Mouse (Mus musculus) G1E (cell line): Measurements from ENCODE around the gene Plpp7. TPM values are rescaled to one million over a fixed set of nuclear protein-coding genes. Genes with fewer than 3 reads are reported as not detected.

Experiments used
- ATAC-seq: 2 replicates; pipeline ENCODE4 v1.8.0; 2016; ENCODE audit warnings: mild to moderate bottlenecking; ENCODE audit not compliant: insufficient number of reproducible peaks, poor library complexity, low FRiP score, severe bottlenecking; ENCODE audit errors: extremely low read depth
- DNase-seq: peaks from one replicate; pipeline ENCODE4 v3.0.0; 2012; ENCODE audit warnings: low spot score
- H3K27me3 ChIP-seq: 2 replicates; pipeline ENCODE4 v1.6.1; 2012; ENCODE audit warnings: mild to moderate bottlenecking, low read length, inconsistent platforms; ENCODE audit not compliant: insufficient read depth
- H3K36me3 ChIP-seq: replicated peaks from 2 replicates; pipeline ENCODE3; 2012; ENCODE audit warnings: mild to moderate bottlenecking, inconsistent platforms
- H3K4me1 ChIP-seq: 2 replicates; pipeline ENCODE4 v1.6.1; 2012; ENCODE audit warnings: low read depth, low read length, inconsistent platforms, mixed read lengths; ENCODE audit not compliant: insufficient read depth
- H3K4me3 ChIP-seq: 2 replicates; pipeline ENCODE4 v1.5.1; 2012; ENCODE audit warnings: low read depth, mild to moderate bottlenecking, inconsistent platforms, low read length, moderate library complexity, mixed read lengths
- H3K9me3 ChIP-seq: replicated peaks from 2 replicates; pipeline ENCODE4 v1.6.1; 2012; ENCODE audit warnings: inconsistent platforms
- CTCF ChIP-seq: IDR thresholded peaks from 2 replicates; pipeline ENCODE4 v1.5.1; 2012; ENCODE audit warnings: low read depth, low read length, inconsistent platforms, mixed read lengths
- GATA1 ChIP-seq: IDR thresholded peaks from 2 replicates; pipeline ENCODE4 v1.6.1; 2012; ENCODE audit warnings: borderline replicate concordance, low read length, inconsistent platforms, mixed read lengths
- GATA2 ChIP-seq: IDR thresholded peaks from 2 replicates; pipeline ENCODE4 v1.6.1; 2012; ENCODE audit warnings: low read depth, low read length, inconsistent platforms, borderline replicate concordance
- POLR2AphosphoS5 ChIP-seq: IDR thresholded peaks from 2 replicates; pipeline ENCODE4 v1.6.1; 2012; ENCODE audit warnings: low read depth, low read length, inconsistent platforms; ENCODE audit not compliant: insufficient replicate concordance
- TAL1 ChIP-seq: conservative IDR thresholded peaks from 2 replicates; pipeline ENCODE4 v1.6.1; 2012; ENCODE audit warnings: low read depth, low read length, inconsistent platforms, mixed read lengths
- polyA plus RNA-seq: library from polyadenylated mRNA; stranded (reverse); fragments of >175 nt; gene quantifications from 2 replicates; pipeline ENCODE4 v1.2.3, GENCODE M21; 2012
- total RNA-seq, 2 experiments: library from RNA; stranded (forward) in 1 of 2; stranded (reverse) in 1 of 2; fragments of 200-1000 nt in 1 of 2; fragments of >200 nt in 1 of 2; fragmentation: Nextera tagmentation in 1 of 2; gene quantifications; 2 replicates each; pipeline ENCODE4 v1.2.3; 2014 to 2017

The Plpp7 gene
- total and polyA plus RNA-seq, 3 experiments = 0.44 TPM; not detected in 1

DNA sequence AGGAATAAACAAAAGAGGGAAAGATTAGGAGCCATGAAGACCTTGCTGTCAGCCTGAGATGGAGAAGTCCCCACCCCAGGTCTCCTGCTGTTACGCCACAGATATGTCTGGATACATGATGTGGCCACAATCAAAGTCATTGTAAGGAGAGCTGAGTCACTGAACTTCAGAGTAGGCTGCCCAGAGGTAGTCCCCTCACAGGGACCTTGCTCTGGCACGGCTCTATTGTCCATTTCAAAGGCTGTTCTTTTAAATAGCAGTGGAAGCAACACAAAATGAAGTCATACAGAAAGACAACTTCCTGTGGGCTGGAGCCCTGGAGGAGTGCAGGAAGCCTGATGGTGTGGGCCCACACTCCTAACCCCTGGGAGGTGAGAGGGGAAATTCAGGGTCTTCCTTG is 34.1 kb upstream of the Plpp7 start:
- H3K36me3 ChIP-seq = no peaks in the 10 kb centered on the region
- no peak for ATAC-seq
- no peak overlapping the region for H3K4me3 ChIP-seq
- H3K27me3 ChIP-seq = peaks cover 57% of the 10 kb centered on the region
- H3K4me1 ChIP-seq = peaks cover 28% of the 10 kb centered on the region
- no peak for DNase-seq
- H3K9me3 ChIP-seq = no peaks in the 10 kb centered on the region
- TF ChIP-seq POLR2AphosphoS5 (no peak), GATA1 (no peak), GATA2 (no peak)

GRCm38 (mm10) chr2:32061722-32062505 is 33.4 kb upstream of the Plpp7 start:
- Histone ChIP-seq H3K9me3 (no peaks in the 10 kb centered on the region), H3K36me3 (no peaks in the 10 kb centered on the region), H3K27me3 (peaks cover 57% of the 10 kb centered on the region), H3K4me1 (peaks cover 24% of the 10 kb centered on the region), H3K4me3 (no peak overlapping the region)
- no peak for TF ChIP-seq CTCF
- no peak for TF ChIP-seq POLR2AphosphoS5
- no peak for TF ChIP-seq GATA2
- TF ChIP-seq GATA1 = no peak
- no peak for TF ChIP-seq TAL1
- DNase-seq (no peak), ATAC-seq (no peak)

GRCm38 (mm10) chr2:32062626-32063410 is 32.5 kb upstream of the Plpp7 start:
- Histone ChIP-seq H3K36me3 (no peaks in the 10 kb centered on the region), H3K4me3 (no peak overlapping the region), H3K9me3 (no peaks in the 10 kb centered on the region), H3K27me3 (peaks cover 53% of the 10 kb centered on the region), H3K4me1 (peaks cover 19% of the 10 kb centered on the region)
- DNase-seq = no peak
- no peak for ATAC-seq
- no peak for TF ChIP-seq CTCF

GRCm38 (mm10) chr2:32063451-32064151 is 31.7 kb upstream of the Plpp7 start:
- H3K4me1 ChIP-seq = peaks cover 19% of the 10 kb centered on the region
- no peak for ATAC-seq
- no peaks in the 10 kb centered on the region for H3K9me3 ChIP-seq

GRCm38 (mm10) chr2:32064913-32065312 is 30.4 kb upstream of the Plpp7 start:
- no peak for DNase-seq
- ATAC-seq = no peak
- peaks cover 50% of the 10 kb centered on the region for H3K27me3 ChIP-seq

More at GRCm38 (mm10) chr2:32063451-32064151, 31.7 kb upstream of the Plpp7 start:
- peaks cover 3% of the 10 kb centered on the region for H3K36me3 ChIP-seq
- H3K4me3 ChIP-seq = no peak overlapping the region
- TF ChIP-seq TAL1 (no peak), CTCF (no peak), GATA2 (no peak)
- no peak for DNase-seq
- H3K27me3 ChIP-seq = peaks cover 54% of the 10 kb centered on the region

GRCm38 (mm10) chr2:32065371-32065791 is 29.9 kb upstream of the Plpp7 start:
- no peak overlapping the region for H3K4me3 ChIP-seq
- H3K36me3 ChIP-seq = peaks cover 11% of the 10 kb centered on the region
- no peaks in the 10 kb centered on the region for H3K9me3 ChIP-seq
- peaks cover 50% of the 10 kb centered on the region for H3K27me3 ChIP-seq
- no peak for DNase-seq
- H3K4me1 ChIP-seq = peaks cover 19% of the 10 kb centered on the region
- no peak for ATAC-seq
- no peak for TF ChIP-seq TAL1
- TF ChIP-seq POLR2AphosphoS5 = no peak
- TF ChIP-seq GATA2 = no peak
- TF ChIP-seq GATA1 = no peak
- TF ChIP-seq CTCF = no peak

More at GRCm38 (mm10) chr2:32064913-32065312, 30.4 kb upstream of the Plpp7 start:
- H3K4me3 ChIP-seq = no peak overlapping the region
- H3K9me3 ChIP-seq = no peaks in the 10 kb centered on the region
- TF ChIP-seq POLR2AphosphoS5 = no peak
- no peak for TF ChIP-seq CTCF
- no peak for TF ChIP-seq TAL1
- no peak for TF ChIP-seq GATA2
- no peak for TF ChIP-seq GATA1
- H3K36me3 ChIP-seq = peaks cover 11% of the 10 kb centered on the region
- peaks cover 19% of the 10 kb centered on the region for H3K4me1 ChIP-seq
